ENCODE assay signal across 9 mouse cellular contexts in the genomic region with DNA sequence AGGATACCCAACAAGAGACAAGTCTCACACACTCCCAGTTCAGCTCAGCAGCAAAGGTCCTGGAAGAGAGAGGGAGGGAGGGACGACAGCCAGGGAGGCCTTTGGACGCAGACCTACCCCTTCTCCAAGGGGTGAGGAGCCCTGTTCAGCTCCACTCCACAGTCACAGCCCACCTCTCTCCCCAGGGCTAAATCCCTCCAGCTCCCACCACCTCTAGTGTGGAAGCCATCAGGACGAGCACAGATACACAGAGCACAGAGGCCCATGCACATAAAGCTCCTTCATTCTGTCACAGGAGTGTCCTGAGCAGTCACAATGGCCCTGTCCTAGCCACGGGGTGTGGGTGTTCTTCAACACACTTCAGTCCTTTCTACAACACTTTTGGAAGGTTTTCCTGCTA.
DNase-seq lines count a peak whose midpoint lies in the region; ATAC-seq and TF ChIP-seq lines count a peak whose summit lies in the region.
"Had no signal": no experiment of that assay in that cellular context is flagged by ENCODE, and none has a peak within 500 bp of the region (broad histone marks: within the 10 kb centered on the region; RNA-seq: fewer than 3 reads in every experiment).

No protein-coding gene starts in this region.

- peaks cover 6% of the 10 kb centered on the region; the same call in 1 of the 2 replicates for H3K36me3 ChIP-seq in heart, postnatal 0 days (replicated peaks; ENCODE audit: control insufficient read depth, insufficient read depth, low read length)
- H3K36me3 ChIP-seq in embryonic facial prominence, embryonic 10.5 days (replicated peaks) = peaks cover 24% of the 10 kb centered on the region
- no peaks in the 10 kb centered on the region for H3K36me3 ChIP-seq in hindbrain, postnatal 0 days (ENCODE audit: insufficient read depth, low read length)
- H3K36me3 ChIP-seq in midbrain, embryonic 14.5 days (ENCODE audit: control insufficient read depth, insufficient read depth, low read length) = no peaks in the 10 kb centered on the region

- WGBS in heart, postnatal 0 days = 19% methylated on average over 4 of the region's 4 CpGs
- WGBS in embryonic facial prominence, embryonic 10.5 days = 23% methylated on average over 4 of the region's 4 CpGs
- 19% methylated on average over 4 of the region's 4 CpGs for WGBS in hindbrain, postnatal 0 days
- WGBS in midbrain, embryonic 14.5 days = 12% methylated on average over 4 of the region's 4 CpGs

- H3K27ac ChIP-seq in heart, postnatal 0 days (ENCODE audit: low read depth) = peak overlapping the region; percentile 97
- peak overlapping the region; percentile 96 for H3K27ac ChIP-seq in embryonic facial prominence, embryonic 10.5 days (replicated peaks)
- peak overlapping the region; percentile 90 for H3K27ac ChIP-seq in hindbrain, postnatal 0 days
- H3K27ac ChIP-seq in midbrain, embryonic 14.5 days (replicated peaks; ENCODE audit: low read depth, low read length) = peak overlapping the region; percentile 91

- H3K4me1 ChIP-seq in heart, postnatal 0 days (ENCODE audit: control insufficient read depth, insufficient read depth) = peaks cover 79% of the 10 kb centered on the region
- peaks cover 92% of the 10 kb centered on the region for H3K4me1 ChIP-seq in embryonic facial prominence, embryonic 10.5 days
- peaks cover 52% of the 10 kb centered on the region for H3K4me1 ChIP-seq in hindbrain, postnatal 0 days (ENCODE audit: insufficient read depth, low read length)
- peaks cover 65% of the 10 kb centered on the region for H3K4me1 ChIP-seq in midbrain, embryonic 14.5 days (ENCODE audit: control insufficient read depth, insufficient read depth, low read length)

- H3K4me3 ChIP-seq in heart, postnatal 0 days (ENCODE audit: low read depth, low read length) = no peak overlapping the region
- H3K4me3 ChIP-seq in embryonic facial prominence, embryonic 10.5 days = peak overlapping the region; percentile 65; the same call in 1 of the 2 replicates
- no peak overlapping the region for H3K4me3 ChIP-seq in hindbrain, postnatal 0 days (ENCODE audit: low read length)
- H3K4me3 ChIP-seq in midbrain, embryonic 14.5 days (replicated peaks; ENCODE audit: low read depth, low read length) = no peak overlapping the region

- no peak for ATAC-seq in heart, postnatal 0 days (ENCODE audit: insufficient read depth, low read depth)
- ATAC-seq in hindbrain, postnatal 0 days = no peak
- no peak for ATAC-seq in midbrain, embryonic 14.5 days (ENCODE audit: low FRiP score, low TSS enrichment)
- no peak for ATAC-seq in megakaryocyte progenitor cell, adult 5-6 weeks (replicated peaks; ENCODE audit: poor library complexity)

- no peak overlapping the region for H3K4me2 ChIP-seq in heart, postnatal 0 days (ENCODE audit: low read depth, low read length)
- H3K4me2 ChIP-seq in hindbrain, postnatal 0 days (ENCODE audit: low read depth, low read length) = no peak overlapping the region
- no peak overlapping the region for H3K4me2 ChIP-seq in midbrain, embryonic 14.5 days (ENCODE audit: low read length)

- no peak overlapping the region for H3K9ac ChIP-seq in heart, postnatal 0 days (replicated peaks; ENCODE audit: low read depth, low read length)
- H3K9ac ChIP-seq in hindbrain, postnatal 0 days (replicated peaks; ENCODE audit: low read length) = peak overlapping the region; percentile 37; the same call in 1 of the 2 replicates
- H3K9ac ChIP-seq in midbrain, embryonic 14.5 days (replicated peaks; ENCODE audit: low read length) = peak overlapping the region; percentile 67; the same call in 1 of the 2 replicates

- TF ChIP-seq CTCF in heart, postnatal 0 days (IDR thresholded peaks at IDR 0.05; ENCODE audit: low read depth) = no peak
- no peak for TF ChIP-seq CTCF in hindbrain, postnatal 0 days (IDR thresholded peaks at IDR 0.05; ENCODE audit: low read depth)

- no peak for TF ChIP-seq EP300 in heart, postnatal 0 days (IDR thresholded peaks at IDR 0.05; ENCODE audit: low read depth)

- H3K9me3 ChIP-seq in heart, postnatal 0 days (replicated peaks; ENCODE audit: control insufficient read depth, low read length) = no peaks in the 10 kb centered on the region
- no peaks in the 10 kb centered on the region for H3K9me3 ChIP-seq in embryonic facial prominence, embryonic 10.5 days
- H3K9me3 ChIP-seq in hindbrain, postnatal 0 days (ENCODE audit: low read length) = no peaks in the 10 kb centered on the region
- H3K9me3 ChIP-seq in midbrain, embryonic 14.5 days (ENCODE audit: control insufficient read depth, low read length) = no peaks in the 10 kb centered on the region

- H3K27me3 ChIP-seq in heart, postnatal 0 days (ENCODE audit: control insufficient read depth, insufficient read depth, low read length) = no peaks in the 10 kb centered on the region
- H3K27me3 ChIP-seq in embryonic facial prominence, embryonic 10.5 days (replicated peaks; ENCODE audit: low read depth, poor library complexity, severe bottlenecking) = no peaks in the 10 kb centered on the region
- no peaks in the 10 kb centered on the region for H3K27me3 ChIP-seq in hindbrain, postnatal 0 days (ENCODE audit: insufficient read depth, low read length)
- H3K27me3 ChIP-seq in midbrain, embryonic 14.5 days (ENCODE audit: control insufficient read depth, insufficient read depth, low read length) = no peaks in the 10 kb centered on the region

- no peak for DNase-seq in heart, postnatal 0 days (ENCODE audit: low spot score)
- no peak for DNase-seq in heart, adult 18-20 months
- no peak for DNase-seq in embryonic facial prominence, embryonic 10.5 days (ENCODE audit: low spot score)
- DNase-seq in hindbrain, postnatal 0 days (ENCODE audit: low spot score) = no peak
- no peak for DNase-seq in midbrain, embryonic 14.5 days
- DNase-seq in frontal cortex, postnatal 25 days (ENCODE audit: low spot score in 2 of 2) = no peak
- DNase-seq in cerebellum, adult 9-10 months = no peak
- DNase-seq: cerebellum, postnatal 14 days had no signal
